Mouse (Mus musculus): ENCODE results near the gene Bpnt1.

Gene Bpnt1

DNA sequence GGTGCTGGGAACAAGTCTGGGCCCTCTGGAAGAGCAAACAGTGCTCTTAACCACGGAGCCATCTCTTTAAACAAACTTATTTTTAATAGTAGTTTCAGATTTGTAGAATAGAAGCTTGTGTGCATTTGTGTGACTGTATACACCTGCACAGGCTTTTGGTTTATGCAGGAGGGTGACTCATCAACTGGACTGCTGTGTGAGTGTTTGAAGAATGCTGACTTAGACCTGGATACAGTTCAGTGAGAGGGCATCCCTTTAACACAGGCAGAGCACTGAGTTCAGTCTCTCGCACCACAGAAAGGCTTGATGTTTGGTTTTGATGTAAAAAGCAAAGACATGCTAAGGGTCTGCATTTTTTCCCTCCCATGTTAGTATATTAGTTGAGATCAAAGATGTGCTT lies 45.5 kb downstream of the Bpnt1 start:
- DNase-seq (ENCODE audit: extremely low read depth, insufficient read length, low spot score), result no peak

GRCm38 (mm10) chr1:185401615-185402014 lies 69.7 kb downstream of the Bpnt1 start:
- no peak for DNase-seq (ENCODE audit: extremely low read depth, insufficient read length, low spot score)

DNA sequence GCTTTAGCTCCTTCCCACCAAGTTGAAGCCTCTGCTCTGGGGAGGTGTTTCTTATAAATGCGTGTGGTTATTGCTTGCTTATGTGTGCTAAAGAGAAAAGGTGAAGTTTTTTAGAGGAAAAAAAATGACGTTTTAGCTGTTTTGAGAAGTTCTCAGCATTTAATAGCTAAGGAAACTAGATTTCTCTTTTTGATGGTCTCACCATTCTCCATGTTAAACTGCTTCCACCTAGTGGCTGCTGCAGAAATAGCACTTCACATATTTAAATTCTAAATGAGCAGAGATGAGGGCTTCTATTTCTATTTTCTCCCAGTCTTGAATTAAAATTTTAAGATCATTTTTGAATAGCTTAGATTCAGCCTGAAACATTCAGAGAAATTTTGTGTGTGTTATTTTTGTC lies 72.1 kb downstream of the Bpnt1 start:
- no peak for DNase-seq (ENCODE audit: extremely low read depth, insufficient read length, low spot score)

- no peak for DNase-seq (ENCODE audit: extremely low read depth, insufficient read length, low spot score)
Measured at GRCm38 (mm10) chr1:185405921-185406320, 74.0 kb downstream of the Bpnt1 start.
